Mouse (Mus musculus) left cerebral cortex, adult 8-10 months (tissue): ENCODE measurements at regions not wholly inside any gene's neighbourhood (a gene's known extent, or its start where the extent isn't known, plus 50 kb on each side); places are given as distances from the start of the nearest gene placed in this dataset.

Experiments used
- DNase-seq, 2 experiments: peaks; one replicate each; pipeline ENCODE4 v3.0.0; 2022; ENCODE audit warnings: low spot score in 2 of 2

GRCm38 (mm10) chr13:46123446-46123845 lies 150.1 kb upstream of the Stmnd1 start:
- DNase-seq = no peak

GRCm38 (mm10) chr13:46116576-46116975 lies 151.8 kb upstream of the Atxn1 start:
- peak in 1 of 2 experiments; percentile 41 for DNase-seq

GRCm38 (mm10) chr13:46104971-46105370 lies 140.2 kb upstream of the Atxn1 start:
- no peak for DNase-seq

- no peak for DNase-seq
Measured at GRCm38 (mm10) chr13:46098621-46099020, 133.8 kb upstream of the Atxn1 start.

GRCm38 (mm10) chr13:46098131-46098530 lies 133.3 kb upstream of the Atxn1 start:
- peak in 1 of 2 experiments; percentile 66 for DNase-seq

GRCm38 (mm10) chr13:46096968-46097367 lies 132.2 kb upstream of the Atxn1 start:
- no peak for DNase-seq

GRCm38 (mm10) chr13:46096416-46096815 lies 131.6 kb upstream of the Atxn1 start:
- DNase-seq = peak in 1 of 2 experiments; percentile 20

GRCm38 (mm10) chr13:46092787-46093186 lies 128.0 kb upstream of the Atxn1 start:
- no peak for DNase-seq

- DNase-seq = no peak
Measured at GRCm38 (mm10) chr13:46091109-46091508, 126.3 kb upstream of the Atxn1 start.

- no peak for DNase-seq
Measured at GRCm38 (mm10) chr13:46088237-46088636, 123.4 kb upstream of the Atxn1 start.

- DNase-seq = no peak
Measured at GRCm38 (mm10) chr13:46087663-46088062, 122.9 kb upstream of the Atxn1 start.

GRCm38 (mm10) chr13:46076879-46077278 lies 112.1 kb upstream of the Atxn1 start:
- no peak for DNase-seq

GRCm38 (mm10) chr13:46071670-46072069 lies 106.9 kb upstream of the Atxn1 start:
- no peak for DNase-seq

- DNase-seq = no peak
Measured at GRCm38 (mm10) chr13:46069571-46069970, 104.8 kb upstream of the Atxn1 start.

GRCm38 (mm10) chr13:46062758-46063157 lies 98.0 kb upstream of the Atxn1 start:
- no peak for DNase-seq

- no peak for DNase-seq
Measured at GRCm38 (mm10) chr13:46059870-46060269, 95.1 kb upstream of the Atxn1 start.

- no peak for DNase-seq
Measured at GRCm38 (mm10) chr13:46058862-46059261, 94.1 kb upstream of the Atxn1 start.

GRCm38 (mm10) chr13:46058341-46058740 lies 93.5 kb upstream of the Atxn1 start:
- DNase-seq = no peak

GRCm38 (mm10) chr13:46055410-46055809 lies 90.6 kb upstream of the Atxn1 start:
- no peak for DNase-seq

GRCm38 (mm10) chr13:46043568-46043967 lies 78.8 kb upstream of the Atxn1 start:
- peak in 1 of 2 experiments; percentile 35 for DNase-seq

GRCm38 (mm10) chr13:46043016-46043415 lies 78.2 kb upstream of the Atxn1 start:
- DNase-seq = peak in 1 of 2 experiments; percentile 31

- DNase-seq = no peak
Measured at GRCm38 (mm10) chr13:46042224-46042623, 77.4 kb upstream of the Atxn1 start.

GRCm38 (mm10) chr13:46041475-46041874 lies 76.7 kb upstream of the Atxn1 start:
- no peak for DNase-seq

GRCm38 (mm10) chr13:46040062-46040461 lies 75.3 kb upstream of the Atxn1 start:
- DNase-seq = no peak
